Mouse (Mus musculus): ENCODE measurements around the gene Vwc2l. TPM values are rescaled to one million over a fixed set of nuclear protein-coding genes. Genes with fewer than 3 reads are reported as not detected.

Gene Vwc2l
- 1 to 10 TPM; 4.8 to 5.8 TPM for total RNA-seq (2021)

- DNase-seq (ENCODE audit: extremely low spot score in 1 of 2, low spot score in 1 of 2), result peak; percentile 33 to 61
These were observed at the start of gene Vwc2l for GRCm38 (mm10) chr1:70725655-70726066. Vwc2l (plus strand) TSS chr1:70725715.

GRCm38 (mm10) chr1:70692529-70692928 lies 33.0 kb upstream of the Vwc2l start:
- no peak for DNase-seq (ENCODE audit: extremely low spot score in 1 of 2, low spot score in 1 of 2)

GRCm38 (mm10) chr1:70700270-70700669 lies 25.2 kb upstream of the Vwc2l start:
- DNase-seq (ENCODE audit: extremely low spot score in 1 of 2, low spot score in 1 of 2), result no peak

- no peak for DNase-seq (ENCODE audit: extremely low spot score in 1 of 2, low spot score in 1 of 2)
These were observed 21.6 kb upstream of the Vwc2l start for GRCm38 (mm10) chr1:70703934-70704333.

GRCm38 (mm10) chr1:70705821-70706220 lies 19.7 kb upstream of the Vwc2l start:
- no peak for DNase-seq (ENCODE audit: extremely low spot score in 1 of 2, low spot score in 1 of 2)

GRCm38 (mm10) chr1:70725045-70725444 lies 470 bp upstream of the Vwc2l start:
- DNase-seq (ENCODE audit: extremely low spot score in 1 of 2, low spot score in 1 of 2), result no peak

- DNase-seq (ENCODE audit: extremely low spot score in 1 of 2, low spot score in 1 of 2), result no peak
These were observed 61.6 kb downstream of the Vwc2l start for GRCm38 (mm10) chr1:70787146-70787545.

GRCm38 (mm10) chr1:70791636-70792035 lies 66.1 kb downstream of the Vwc2l start:
- DNase-seq (ENCODE audit: extremely low spot score in 1 of 2, low spot score in 1 of 2), result no peak

GRCm38 (mm10) chr1:70795094-70795493 lies 69.6 kb downstream of the Vwc2l start:
- no peak for DNase-seq (ENCODE audit: extremely low spot score in 1 of 2, low spot score in 1 of 2)

- no peak for DNase-seq (ENCODE audit: extremely low spot score in 1 of 2, low spot score in 1 of 2)
These were observed 77.9 kb downstream of the Vwc2l start for GRCm38 (mm10) chr1:70803401-70803800.

- DNase-seq (ENCODE audit: extremely low spot score in 1 of 2, low spot score in 1 of 2), result no peak
These were observed 97.6 kb downstream of the Vwc2l start for GRCm38 (mm10) chr1:70823111-70823510.

- no peak for DNase-seq (ENCODE audit: extremely low spot score in 1 of 2, low spot score in 1 of 2)
These were observed 107.7 kb downstream of the Vwc2l start for GRCm38 (mm10) chr1:70833262-70833661.

GRCm38 (mm10) chr1:70842222-70842621 lies 116.7 kb downstream of the Vwc2l start:
- no peak for DNase-seq (ENCODE audit: extremely low spot score in 1 of 2, low spot score in 1 of 2)

GRCm38 (mm10) chr1:70845276-70845675 lies 119.8 kb downstream of the Vwc2l start:
- no peak for DNase-seq (ENCODE audit: extremely low spot score in 1 of 2, low spot score in 1 of 2)

- peak; percentile 20 to 39 for DNase-seq (ENCODE audit: extremely low spot score in 1 of 2, low spot score in 1 of 2)
These were observed 126.3 kb downstream of the Vwc2l start for GRCm38 (mm10) chr1:70851633-70852390.

- DNase-seq (ENCODE audit: extremely low spot score in 1 of 2, low spot score in 1 of 2), result no peak
These were observed 127.9 kb downstream of the Vwc2l start for GRCm38 (mm10) chr1:70853446-70853845.

GRCm38 (mm10) chr1:70855912-70856311 lies 130.4 kb downstream of the Vwc2l start:
- no peak for DNase-seq (ENCODE audit: extremely low spot score in 1 of 2, low spot score in 1 of 2)

GRCm38 (mm10) chr1:70861672-70862071 lies 136.2 kb downstream of the Vwc2l start:
- no peak for DNase-seq (ENCODE audit: extremely low spot score in 1 of 2, low spot score in 1 of 2)

- DNase-seq (ENCODE audit: extremely low spot score in 1 of 2, low spot score in 1 of 2), result no peak
These were observed 140.6 kb downstream of the Vwc2l start for GRCm38 (mm10) chr1:70866137-70866536.

- no peak for DNase-seq (ENCODE audit: extremely low spot score in 1 of 2, low spot score in 1 of 2)
These were observed 155.0 kb downstream of the Vwc2l start for GRCm38 (mm10) chr1:70880496-70880895.

GRCm38 (mm10) chr1:70881269-70881668 lies 155.8 kb downstream of the Vwc2l start:
- no peak for DNase-seq (ENCODE audit: extremely low spot score in 1 of 2, low spot score in 1 of 2)

- no peak for DNase-seq (ENCODE audit: extremely low spot score in 1 of 2, low spot score in 1 of 2)
These were observed 158.6 kb downstream of the Vwc2l start for GRCm38 (mm10) chr1:70884156-70884555.
